Mouse (Mus musculus): ENCODE data around the gene Terf2ip.

DNA sequence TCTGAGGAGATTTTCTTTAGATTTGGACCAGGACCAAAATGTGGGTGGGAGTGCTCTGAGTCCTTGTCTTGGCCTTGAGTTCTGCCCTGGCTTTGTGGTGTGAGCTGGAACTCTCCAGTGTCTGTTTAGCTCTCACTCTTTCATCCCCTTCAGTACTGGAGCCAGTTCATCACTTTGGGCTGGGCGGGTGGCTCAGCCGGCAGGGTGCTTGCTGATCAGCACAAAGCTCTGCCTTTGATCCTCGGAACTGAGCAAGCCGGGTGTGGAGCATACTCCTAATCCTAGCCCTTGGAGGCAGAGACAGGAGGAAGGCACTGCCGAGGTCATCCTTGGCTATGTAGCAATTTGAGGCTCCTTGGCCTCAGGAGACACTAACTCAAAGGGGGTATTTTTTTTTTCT, 42.2 kb upstream of the Terf2ip start:
- TF ChIP-seq CTCF (IDR thresholded peaks at IDR 0.05; ENCODE audit: low read depth) (no peak), EP300 (IDR thresholded peaks at IDR 0.05; ENCODE audit: low read depth) (no peak)
